Mouse (Mus musculus) MEL (cell line): ENCODE results near the gene Tead4.
"Not testable (repeated sequence)": the region's sequence is repeated elsewhere in the genome, so short reads cannot be mapped to it uniquely, and the experiment has no call there.

Experiments used
- CTCF ChIP-seq, 3 experiments: IDR thresholded peaks in 2 of 3; conservative IDR thresholded peaks in 1 of 3; 2 replicates each; pipeline ENCODE4 v1.5.1; 2011 to 2012; ENCODE audit warnings: low read length in 3 of 3, low read depth in 2 of 3, mild to moderate bottlenecking in 2 of 3, improper control_type of control experiment in 1 of 3, inconsistent platforms in 1 of 3, mixed read lengths in 1 of 3, moderate library complexity in 1 of 3; ENCODE audit not compliant: control insufficient read depth in 1 of 3, insufficient read depth in 1 of 3, poor library complexity in 1 of 3, severe bottlenecking in 1 of 3
- GATA1 ChIP-seq: IDR thresholded peaks from 2 replicates; pipeline ENCODE4 v1.6.1; 2011; ENCODE audit warnings: low read depth, low read length, improper control_type of control experiment

DNA sequence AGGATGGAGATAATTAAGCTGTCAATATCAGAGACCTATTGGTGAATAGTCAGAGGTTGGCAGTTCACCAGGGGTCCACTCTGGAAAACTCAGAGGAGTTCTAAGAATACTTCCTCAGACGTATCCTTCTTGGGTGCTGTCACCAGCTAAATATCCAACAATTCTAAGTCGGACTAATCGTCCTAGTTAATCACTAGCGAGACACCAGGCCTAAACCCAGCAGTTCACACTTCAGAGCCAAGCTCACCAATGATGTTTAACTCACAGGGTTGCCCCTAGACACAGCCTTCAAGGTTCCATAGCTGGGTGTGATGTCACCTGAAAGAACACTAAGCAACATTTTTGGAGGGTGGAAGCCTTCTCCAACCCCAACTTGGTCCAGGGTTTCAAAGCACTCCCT is 85.6 kb downstream of the Tead4 start:
- TF ChIP-seq GATA1; CTCF (IDR thresholded peaks at IDR 0.05 in 2 of 3, conservative IDR thresholded peaks at IDR 0.05 in 1 of 3; ENCODE audit: control insufficient read depth in 1 of 3, insufficient read depth in 1 of 3, low read depth in 2 of 3, low read length in 3 of 3, poor library complexity in 1 of 3, severe bottlenecking in 1 of 3): not testable (repeated sequence)
